Comparison of ENCODE assay signal across 8 mouse cellular contexts in the genomic region with DNA sequence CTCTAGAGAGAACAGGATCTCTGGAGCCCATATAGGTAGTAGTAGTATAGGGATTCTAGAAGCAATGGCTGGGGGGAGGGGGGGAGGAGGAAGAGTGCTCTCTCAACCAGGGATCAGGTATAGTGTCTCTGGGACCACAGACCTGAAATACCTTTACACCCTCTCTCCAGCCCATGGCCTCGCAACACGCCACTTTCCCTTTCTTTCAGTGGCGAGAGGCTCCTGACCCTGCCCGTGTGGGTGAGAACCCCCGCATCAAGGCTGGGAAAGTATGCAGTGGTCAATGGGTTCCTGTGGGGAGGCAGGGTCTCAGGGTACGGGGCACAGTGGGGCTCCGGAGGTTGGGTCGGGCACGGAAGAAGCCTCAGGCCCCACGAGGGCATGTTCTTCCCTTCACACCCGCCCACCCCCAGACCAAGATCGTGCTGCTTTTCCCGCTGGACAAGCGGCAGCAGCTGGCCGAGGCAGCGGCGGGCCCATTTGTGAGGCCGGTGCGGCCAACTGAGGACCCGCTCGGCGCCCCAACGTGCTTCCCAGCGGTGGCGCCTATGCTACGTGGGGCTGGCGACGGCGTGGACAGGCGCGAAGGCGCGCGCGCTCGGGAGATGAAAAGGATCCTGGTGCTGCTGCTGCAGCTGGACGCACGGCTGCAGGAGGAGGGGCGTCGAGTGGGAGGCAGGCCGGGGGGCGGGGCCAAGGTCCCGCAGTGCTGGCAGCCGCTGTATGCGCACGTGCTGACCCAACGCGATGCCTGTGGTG. TPM values are rescaled to one million over a fixed set of nuclear protein-coding genes. Genes with fewer than 3 reads are reported as not detected.
DNase-seq lines count a peak whose midpoint lies in the region; ATAC-seq lines count a peak whose summit lies in the region.

No protein-coding gene starts in this region.

- ATAC-seq in embryonic facial prominence, embryonic 13.5 days (ENCODE audit: insufficient number of reproducible peaks, insufficient read depth, low FRiP score, low TSS enrichment, low read depth), result peak; percentile 68; the same call in 1 of the 2 replicates
- ATAC-seq in heart, embryonic 11.5 days (replicated peaks; ENCODE audit: insufficient number of reproducible peaks, low FRiP score, low TSS enrichment), result peak; percentile 66
- ATAC-seq in lung, embryonic 16.5 days (ENCODE audit: low read depth), result peak; percentile 71

- H3K9ac ChIP-seq in embryonic facial prominence, embryonic 13.5 days, result peak overlapping the region; percentile 72
- H3K9ac ChIP-seq in heart, embryonic 11.5 days (ENCODE audit: low read depth, low read length), result peak overlapping the region; percentile 0; the same call in 1 of the 2 replicates
- H3K9ac ChIP-seq in lung, embryonic 16.5 days (ENCODE audit: low read length), result peak overlapping the region; percentile 59

- H3K27me3 ChIP-seq in embryonic facial prominence, embryonic 13.5 days, result peaks cover 35% of the 10 kb centered on the region
- peaks cover 28% of the 10 kb centered on the region for H3K27me3 ChIP-seq in heart, embryonic 11.5 days (ENCODE audit: control insufficient read depth, insufficient read depth, low read length)
- H3K27me3 ChIP-seq in lung, embryonic 16.5 days (ENCODE audit: control insufficient read depth, insufficient read depth, low read depth, low read length), result peaks cover 14% of the 10 kb centered on the region

- peaks cover 32% of the 10 kb centered on the region for H3K4me1 ChIP-seq in embryonic facial prominence, embryonic 13.5 days
- H3K4me1 ChIP-seq in heart, embryonic 11.5 days (ENCODE audit: control insufficient read depth, insufficient read depth, low read length), result peaks cover 12% of the 10 kb centered on the region; the same call in 1 of the 2 replicates
- H3K4me1 ChIP-seq in lung, embryonic 16.5 days (replicated peaks; ENCODE audit: control insufficient read depth, insufficient read depth, low read length), result peaks cover 20% of the 10 kb centered on the region

- 3% methylated on average over 48 of the region's 48 CpGs for WGBS in embryonic facial prominence, embryonic 13.5 days
- 4% methylated on average over 47 of the region's 48 CpGs for WGBS in heart, embryonic 11.5 days (ENCODE audit: insufficient replicate concordance)
- 3% methylated on average over 47 of the region's 48 CpGs for WGBS in lung, embryonic 16.5 days

- no peaks in the 10 kb centered on the region for H3K36me3 ChIP-seq in embryonic facial prominence, embryonic 13.5 days
- no peaks in the 10 kb centered on the region for H3K36me3 ChIP-seq in heart, embryonic 11.5 days (ENCODE audit: control insufficient read depth, insufficient read depth, low read length)
- H3K36me3 ChIP-seq in lung, embryonic 16.5 days (ENCODE audit: control insufficient read depth, insufficient read depth, low read length), result no peaks in the 10 kb centered on the region

- no peak overlapping the region for H3K27ac ChIP-seq in embryonic facial prominence, embryonic 13.5 days
- H3K27ac ChIP-seq in heart, embryonic 11.5 days (ENCODE audit: low read depth, low read length), result no peak overlapping the region
- H3K27ac ChIP-seq in lung, embryonic 16.5 days (ENCODE audit: low read length), result no peak overlapping the region

- peak overlapping the region; percentile 96 for H3K4me2 ChIP-seq in embryonic facial prominence, embryonic 13.5 days
- H3K4me2 ChIP-seq in heart, embryonic 11.5 days, result peak overlapping the region; percentile 82
- peak overlapping the region; percentile 95 for H3K4me2 ChIP-seq in lung, embryonic 16.5 days (ENCODE audit: low read depth, low read length)

- intact Hi-C loops in left cerebral cortex, postnatal 14 days (cut with DNase I), result no loop called here

- peak overlapping the region; percentile 48 for H3K4me3 ChIP-seq in embryonic facial prominence, embryonic 13.5 days
- H3K4me3 ChIP-seq in heart, embryonic 11.5 days (ENCODE audit: low read depth, low read length), result peak overlapping the region; percentile 42
- H3K4me3 ChIP-seq in lung, embryonic 16.5 days (ENCODE audit: low read length), result peak overlapping the region; percentile 48

- H3K9me3 ChIP-seq in embryonic facial prominence, embryonic 13.5 days, result no peaks in the 10 kb centered on the region
- H3K9me3 ChIP-seq in heart, embryonic 11.5 days (replicated peaks; ENCODE audit: control insufficient read depth, low read length), result no peaks in the 10 kb centered on the region
- no peaks in the 10 kb centered on the region for H3K9me3 ChIP-seq in lung, embryonic 16.5 days (ENCODE audit: control insufficient read depth, low read length)

- DNase-seq in left cerebral cortex, postnatal 14 days (ENCODE audit: low spot score in 2 of 2), result peak; percentile 66 to 74
- DNase-seq in left cerebral cortex, adult 11 months (ENCODE audit: low spot score), result no peak
- peak; percentile 45 for DNase-seq in kidney, adult 9 months
- DNase-seq in retina, embryonic 14.5 days (ENCODE audit: low spot score), result peak; percentile 82
- peak; percentile 67 to 79 for DNase-seq in thymus, postnatal 36 days

RNA-seq across cellular contexts. Expression of gene Actl10, which starts 2.3 kb away (rescaled TPM):
- total RNA-seq in left cerebral cortex, postnatal 14 days (2021), result not detected
- 0.41 and 0.45 TPM in 2 replicates for polyA plus RNA-seq in embryonic facial prominence, embryonic 13.5 days (2015; fragmentation: Nextera tagmentation; extraction: Ambion mirVana)
- not detected in 2 replicates for polyA plus RNA-seq in heart, embryonic 11.5 days (2014; fragmentation: Nextera tagmentation; extraction: Ambion mirVana)
- 0.33 and 0.35 TPM in 2 replicates for polyA plus RNA-seq in lung, embryonic 16.5 days (2015; fragmentation: Nextera tagmentation; extraction: Ambion mirVana)

RNA-seq across cellular contexts. Expression of gene 1700003F12Rik, which starts 2.4 kb away (rescaled TPM):
- total RNA-seq in left cerebral cortex, postnatal 14 days (2021), result under 1 TPM in 1 of 2 experiments, not detected in 1; 0.68 TPM
- 0.95 and 1.6 TPM in 2 replicates for polyA plus RNA-seq in embryonic facial prominence, embryonic 13.5 days (2015; fragmentation: Nextera tagmentation; extraction: Ambion mirVana)
- polyA plus RNA-seq in heart, embryonic 11.5 days (2014; fragmentation: Nextera tagmentation; extraction: Ambion mirVana), result 0.89 and 1.4 TPM in 2 replicates
- 0.54 and 1.1 TPM in 2 replicates for polyA plus RNA-seq in lung, embryonic 16.5 days (2015; fragmentation: Nextera tagmentation; extraction: Ambion mirVana)

RNA-seq across cellular contexts. Expression of gene Necab3, which starts 9.4 kb away (rescaled TPM):
- total RNA-seq in left cerebral cortex, postnatal 14 days (2021), result 100 to 1,000 TPM in 1 of 2 experiments, 10 to 100 TPM in 1; 90.6 to 113 TPM
- 3.8 and 4.3 TPM in 2 replicates for polyA plus RNA-seq in embryonic facial prominence, embryonic 13.5 days (2015; fragmentation: Nextera tagmentation; extraction: Ambion mirVana)
- polyA plus RNA-seq in heart, embryonic 11.5 days (2014; fragmentation: Nextera tagmentation; extraction: Ambion mirVana), result 1.2 and 1.4 TPM in 2 replicates
- polyA plus RNA-seq in lung, embryonic 16.5 days (2015; fragmentation: Nextera tagmentation; extraction: Ambion mirVana), result 2.7 and 4.4 TPM in 2 replicates

RNA-seq across cellular contexts. Expression of gene E2f1, which starts 20.4 kb away (rescaled TPM):
- 10 to 100 TPM; 11.5 to 11.8 TPM for total RNA-seq in left cerebral cortex, postnatal 14 days (2021)
- polyA plus RNA-seq in embryonic facial prominence, embryonic 13.5 days (2015; fragmentation: Nextera tagmentation; extraction: Ambion mirVana), result 21.1 and 22.6 TPM in 2 replicates
- 6.5 and 7.8 TPM in 2 replicates for polyA plus RNA-seq in heart, embryonic 11.5 days (2014; fragmentation: Nextera tagmentation; extraction: Ambion mirVana)
- 15.6 and 21.3 TPM in 2 replicates for polyA plus RNA-seq in lung, embryonic 16.5 days (2015; fragmentation: Nextera tagmentation; extraction: Ambion mirVana)

RNA-seq across cellular contexts. Expression of gene Pxmp4, which starts 54.2 kb away (rescaled TPM):
- 10 to 100 TPM; 16.1 to 16.8 TPM for total RNA-seq in left cerebral cortex, postnatal 14 days (2021)
- polyA plus RNA-seq in embryonic facial prominence, embryonic 13.5 days (2015; fragmentation: Nextera tagmentation; extraction: Ambion mirVana), result 24.0 and 24.7 TPM in 2 replicates
- 21.4 and 23.5 TPM in 2 replicates for polyA plus RNA-seq in heart, embryonic 11.5 days (2014; fragmentation: Nextera tagmentation; extraction: Ambion mirVana)
- 31.4 and 33.1 TPM in 2 replicates for polyA plus RNA-seq in lung, embryonic 16.5 days (2015; fragmentation: Nextera tagmentation; extraction: Ambion mirVana)

Comparison
In these comparisons a context has a peak if more than half of its experiments do, and no peak if none do; other contexts are left out.
1. H3K9ac ChIP-seq: peak in every context shown above with its lines; median percentile 72 in embryonic facial prominence, embryonic 13.5 days; 59 in lung, embryonic 16.5 days; 0 in heart, embryonic 11.5 days.